12 mouse cellular contexts compared by ENCODE assay signal in genomic region chr5:5686973-5687372, GRCm38 (mm10). TPM values are rescaled to one million over a fixed set of nuclear protein-coding genes. Genes with fewer than 3 reads are reported as not detected.
A peak's percentile ranks its signal among the peaks of the same experiment; 100 is the strongest.
DNase-seq lines count a peak whose midpoint lies in the region; ATAC-seq and TF ChIP-seq lines count a peak whose summit lies in the region.
"Had no signal": no experiment of that assay in that cellular context is flagged by ENCODE, and none has a peak within 500 bp of the region (broad histone marks: within the 10 kb centered on the region; RNA-seq: fewer than 3 reads in every experiment).

No protein-coding gene starts in this region.

- no peaks in the 10 kb centered on the region for H3K27me3 ChIP-seq in hindbrain, embryonic 13.5 days
- no peaks in the 10 kb centered on the region for H3K27me3 ChIP-seq in hindbrain, embryonic 16.5 days (replicated peaks; ENCODE audit: control insufficient read depth, insufficient read depth, low read length)
- H3K27me3 ChIP-seq in lung, postnatal 0 days (replicated peaks; ENCODE audit: insufficient read depth, low read length), result no peaks in the 10 kb centered on the region
- H3K27me3 ChIP-seq in embryonic facial prominence, embryonic 11.5 days (ENCODE audit: control insufficient read depth, insufficient read depth, low read length), result no peaks in the 10 kb centered on the region
- H3K27me3 ChIP-seq: CH12.LX; embryonic facial prominence, embryonic 15.5 days had no signal

- no peaks in the 10 kb centered on the region for H3K4me1 ChIP-seq in hindbrain, embryonic 13.5 days (replicated peaks)
- H3K4me1 ChIP-seq in hindbrain, embryonic 16.5 days (ENCODE audit: control insufficient read depth, insufficient read depth, low read depth, low read length), result no peaks in the 10 kb centered on the region
- H3K4me1 ChIP-seq in lung, postnatal 0 days (ENCODE audit: insufficient read depth, low read depth, low read length), result peaks cover 4% of the 10 kb centered on the region; the same call in 1 of the 2 replicates
- no peaks in the 10 kb centered on the region for H3K4me1 ChIP-seq in embryonic facial prominence, embryonic 11.5 days (ENCODE audit: control insufficient read depth, insufficient read depth, low read length)
- H3K4me1 ChIP-seq: embryonic facial prominence, embryonic 15.5 days had no signal

- peak; percentile 34 for TF ChIP-seq CTCF in lung, postnatal 0 days (IDR thresholded peaks at IDR 0.05)

- H3K27ac ChIP-seq in hindbrain, embryonic 13.5 days, result no peak overlapping the region
- H3K27ac ChIP-seq in hindbrain, embryonic 16.5 days (ENCODE audit: low read depth, low read length), result no peak overlapping the region
- H3K27ac ChIP-seq in lung, postnatal 0 days (ENCODE audit: low read length), result no peak overlapping the region
- H3K27ac ChIP-seq in embryonic facial prominence, embryonic 11.5 days (replicated peaks; ENCODE audit: low read depth, low read length), result no peak overlapping the region
- H3K27ac ChIP-seq: embryonic facial prominence, embryonic 15.5 days had no signal

- peak; percentile 71 for ATAC-seq in hindbrain, embryonic 13.5 days (ENCODE audit: low FRiP score)
- ATAC-seq in hindbrain, embryonic 16.5 days, result no peak
- ATAC-seq in lung, postnatal 0 days, result peak; percentile 54
- ATAC-seq in embryonic facial prominence, embryonic 11.5 days (replicated peaks; ENCODE audit: insufficient number of reproducible peaks, low FRiP score, low TSS enrichment, low read depth), result 0 out of 2 replicates have a peak, but pooled peaks have one; percentile 22
- ATAC-seq in frontal cortex, adult (ENCODE audit: low TSS enrichment), result no peak

- peak; percentile 40 for DNase-seq in lung, postnatal 0 days (ENCODE audit: low spot score)
- no peak for DNase-seq in lung, postnatal 4 days
- no peak for DNase-seq in embryonic facial prominence, embryonic 11.5 days (ENCODE audit: low spot score)
- no peak for DNase-seq in spleen, postnatal 14 days (ENCODE audit: low spot score in 2 of 2)
- no peak for DNase-seq in cerebellum, adult 11-12 months
- DNase-seq: left cerebral cortex, postnatal 4 days; retina, postnatal 1 day had no signal

- H3K9ac ChIP-seq in hindbrain, embryonic 13.5 days, result no peak overlapping the region
- H3K9ac ChIP-seq in hindbrain, embryonic 16.5 days (ENCODE audit: low read depth, low read length), result no peak overlapping the region
- no peak overlapping the region for H3K9ac ChIP-seq in lung, postnatal 0 days (replicated peaks; ENCODE audit: low read depth)
- H3K9ac ChIP-seq in embryonic facial prominence, embryonic 11.5 days (replicated peaks; ENCODE audit: low read length), result no peak overlapping the region
- H3K9ac ChIP-seq: embryonic facial prominence, embryonic 15.5 days had no signal

- no peak overlapping the region for H3K4me2 ChIP-seq in hindbrain, embryonic 13.5 days
- H3K4me2 ChIP-seq in hindbrain, embryonic 16.5 days (ENCODE audit: low read length), result no peak overlapping the region
- H3K4me2 ChIP-seq in lung, postnatal 0 days (replicated peaks; ENCODE audit: low read depth, low read length), result no peak overlapping the region
- H3K4me2 ChIP-seq in embryonic facial prominence, embryonic 11.5 days (ENCODE audit: low read depth, low read length), result no peak overlapping the region
- H3K4me2 ChIP-seq: embryonic facial prominence, embryonic 15.5 days had no signal

- no peak for TF ChIP-seq EP300 in lung, postnatal 0 days (IDR thresholded peaks at IDR 0.05)

- H3K9me3 ChIP-seq in hindbrain, embryonic 13.5 days, result no peaks in the 10 kb centered on the region
- no peaks in the 10 kb centered on the region for H3K9me3 ChIP-seq in hindbrain, embryonic 16.5 days (ENCODE audit: control insufficient read depth, low read length)
- no peaks in the 10 kb centered on the region for H3K9me3 ChIP-seq in lung, postnatal 0 days (ENCODE audit: low read length)
- H3K9me3 ChIP-seq in embryonic facial prominence, embryonic 11.5 days (replicated peaks; ENCODE audit: control insufficient read depth, low read length), result no peaks in the 10 kb centered on the region
- H3K9me3 ChIP-seq: embryonic facial prominence, embryonic 15.5 days had no signal

- no peak overlapping the region for H3K4me3 ChIP-seq in hindbrain, embryonic 13.5 days
- no peak overlapping the region for H3K4me3 ChIP-seq in hindbrain, embryonic 16.5 days (ENCODE audit: low read length)
- no peak overlapping the region for H3K4me3 ChIP-seq in lung, postnatal 0 days (ENCODE audit: low read depth, low read length)
- no peak overlapping the region for H3K4me3 ChIP-seq in embryonic facial prominence, embryonic 11.5 days (ENCODE audit: low read depth, low read length)
- H3K4me3 ChIP-seq: embryonic facial prominence, embryonic 15.5 days had no signal

- no peaks in the 10 kb centered on the region for H3K36me3 ChIP-seq in hindbrain, embryonic 13.5 days
- no peaks in the 10 kb centered on the region for H3K36me3 ChIP-seq in hindbrain, embryonic 16.5 days (ENCODE audit: control insufficient read depth, insufficient read depth, low read length)
- no peaks in the 10 kb centered on the region for H3K36me3 ChIP-seq in lung, postnatal 0 days (ENCODE audit: insufficient read depth, low read length)
- no peaks in the 10 kb centered on the region for H3K36me3 ChIP-seq in embryonic facial prominence, embryonic 11.5 days (replicated peaks; ENCODE audit: control insufficient read depth, insufficient read depth, low read depth, low read length)

- 26% methylated on average over 1 of the region's 1 CpGs for WGBS in hindbrain, embryonic 13.5 days
- 32% methylated on average over 1 of the region's 1 CpGs for WGBS in hindbrain, embryonic 16.5 days
- WGBS in lung, postnatal 0 days, result 7% methylated on average over 1 of the region's 1 CpGs
- WGBS in embryonic facial prominence, embryonic 11.5 days, result 3% methylated on average over 1 of the region's 1 CpGs

RNA-seq across cellular contexts. Expression of gene Steap2, which starts 7.4 kb away (rescaled TPM):
- 5.1 and 5.2 TPM in 2 replicates for polyA plus RNA-seq in hindbrain, embryonic 13.5 days (2015; fragmentation: Nextera tagmentation; extraction: Ambion mirVana)
- polyA plus RNA-seq in hindbrain, embryonic 16.5 days (2015; fragmentation: Nextera tagmentation; extraction: Ambion mirVana), result 6.2 and 6.5 TPM in 2 replicates
- polyA plus RNA-seq in lung, postnatal 0 days (2015; fragmentation: Nextera tagmentation; extraction: Ambion mirVana), result 5.2 and 6.2 TPM in 2 replicates
- polyA plus RNA-seq in embryonic facial prominence, embryonic 11.5 days (2014; fragmentation: Nextera tagmentation; extraction: Ambion mirVana), result 8.2 and 8.6 TPM in 2 replicates

RNA-seq across cellular contexts. Expression of gene Cfap69, which starts 22.9 kb away (rescaled TPM):
- polyA plus RNA-seq in hindbrain, embryonic 13.5 days (2015; fragmentation: Nextera tagmentation; extraction: Ambion mirVana), result 7.4 and 10.8 TPM in 2 replicates
- 8.3 and 10.8 TPM in 2 replicates for polyA plus RNA-seq in hindbrain, embryonic 16.5 days (2015; fragmentation: Nextera tagmentation; extraction: Ambion mirVana)
- 8.9 and 9.6 TPM in 2 replicates for polyA plus RNA-seq in lung, postnatal 0 days (2015; fragmentation: Nextera tagmentation; extraction: Ambion mirVana)
- polyA plus RNA-seq in embryonic facial prominence, embryonic 11.5 days (2014; fragmentation: Nextera tagmentation; extraction: Ambion mirVana), result 3.1 and 3.8 TPM in 2 replicates

Comparison
In these comparisons a context has a peak if more than half of its experiments do, and no peak if none do; other contexts are left out.
1. ATAC-seq: peak in hindbrain, embryonic 13.5 days (single experiment), lung, postnatal 0 days (single experiment) and embryonic facial prominence, embryonic 11.5 days (single experiment); none in hindbrain, embryonic 16.5 days (single experiment) and frontal cortex, adult (single experiment).